Mouse (Mus musculus): Measurements from ENCODE around the gene Tmem9b.

Tmem9b gene

DNA sequence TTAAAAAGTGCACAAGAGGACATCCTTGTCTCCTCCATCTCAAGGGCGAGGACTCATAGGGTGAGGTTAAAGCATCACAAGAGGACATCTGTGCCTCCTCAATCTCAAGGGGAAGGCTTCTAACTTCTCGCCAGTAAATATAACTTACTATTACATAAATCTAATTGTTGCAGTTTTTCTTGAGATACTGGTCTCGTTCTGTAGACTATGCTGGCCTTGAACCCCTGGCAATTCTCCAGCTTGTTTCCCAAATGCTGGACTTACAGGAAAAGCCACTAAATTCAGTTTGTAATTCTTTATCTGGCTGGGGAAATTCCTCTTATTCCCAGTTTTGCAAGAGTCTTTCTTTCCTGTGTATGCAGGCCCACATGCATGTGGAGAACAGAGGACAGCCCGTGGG lies 17.9 kb downstream of the Tmem9b start:
- no peak for DNase-seq

DNA sequence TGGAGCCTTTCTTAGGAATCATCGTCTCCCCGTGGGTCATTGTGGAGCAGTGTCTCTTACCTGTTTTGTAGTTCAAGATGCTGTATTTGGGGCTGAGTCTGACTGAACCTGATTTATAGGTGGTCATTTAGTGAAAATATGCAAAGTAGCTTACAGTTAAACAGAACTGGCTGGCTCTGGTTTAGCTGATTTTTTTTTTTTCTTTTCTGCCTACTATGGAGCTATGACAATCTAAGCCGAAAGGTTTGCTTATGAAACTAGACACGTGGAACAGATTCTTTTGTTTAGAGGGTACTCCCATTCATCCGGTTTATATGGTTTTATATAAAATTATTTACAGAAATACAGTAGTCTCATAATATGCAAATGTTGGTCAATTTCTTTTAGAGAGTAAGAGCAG lies 21.0 kb downstream of the Tmem9b start, which contains the start of gene Ascl3:
Ascl3 (minus strand) TSS at position 101 of the 400 bp plus-strand sequence.
- DNase-seq, result no peak

DNA sequence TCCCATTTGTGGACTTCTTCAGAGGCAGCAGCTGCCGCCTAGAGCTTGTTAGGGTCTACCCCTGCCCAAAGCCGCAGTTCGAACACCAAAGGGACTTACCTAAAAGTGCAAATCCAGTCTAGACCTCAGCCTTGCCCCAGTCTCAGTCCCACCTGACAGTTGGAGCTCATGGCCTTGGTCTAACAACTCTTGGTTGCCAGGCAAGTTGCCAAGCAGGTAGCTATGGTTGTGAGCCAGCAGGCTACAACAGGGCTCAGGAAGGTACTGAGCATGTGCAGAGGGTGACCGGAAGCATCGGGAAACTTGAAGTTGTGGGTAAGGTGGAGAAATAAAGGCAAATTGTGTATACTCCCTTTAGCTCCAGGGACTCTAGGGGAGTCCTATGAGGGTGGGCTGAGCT lies 29.0 kb downstream of the Tmem9b start, which contains the start of gene BC051019:
BC051019 (minus strand) TSS at position 154 of the 400 bp plus-strand sequence.
- no peak for DNase-seq

GRCm38 (mm10) chr7:109723114-109723513 lies 29.6 kb downstream of the Tmem9b start:
- no peak for DNase-seq

- no peak for DNase-seq
These were observed 30.1 kb downstream of the Tmem9b start for GRCm38 (mm10) chr7:109722618-109723017.

DNA sequence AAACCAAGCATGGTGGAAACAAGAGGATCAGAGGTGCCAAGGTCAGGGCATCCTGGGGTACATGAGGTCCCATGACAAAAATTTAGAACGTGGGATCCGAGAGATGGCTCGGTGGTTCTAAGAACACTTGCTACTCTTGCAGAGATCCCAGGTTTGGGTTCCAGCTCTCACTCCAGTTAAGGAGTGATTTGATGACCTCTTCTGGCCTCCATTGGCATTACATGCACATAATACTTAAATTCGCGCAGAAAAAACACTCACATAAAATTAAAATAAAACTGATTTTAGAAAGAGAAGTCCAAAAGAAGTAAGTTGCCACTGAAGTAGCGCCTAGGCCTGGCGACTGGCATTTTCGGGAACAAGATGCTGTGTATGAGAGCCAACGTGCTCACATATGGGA lies 33.4 kb downstream of the Tmem9b start:
- DNase-seq, result peak; percentile 32

DNA sequence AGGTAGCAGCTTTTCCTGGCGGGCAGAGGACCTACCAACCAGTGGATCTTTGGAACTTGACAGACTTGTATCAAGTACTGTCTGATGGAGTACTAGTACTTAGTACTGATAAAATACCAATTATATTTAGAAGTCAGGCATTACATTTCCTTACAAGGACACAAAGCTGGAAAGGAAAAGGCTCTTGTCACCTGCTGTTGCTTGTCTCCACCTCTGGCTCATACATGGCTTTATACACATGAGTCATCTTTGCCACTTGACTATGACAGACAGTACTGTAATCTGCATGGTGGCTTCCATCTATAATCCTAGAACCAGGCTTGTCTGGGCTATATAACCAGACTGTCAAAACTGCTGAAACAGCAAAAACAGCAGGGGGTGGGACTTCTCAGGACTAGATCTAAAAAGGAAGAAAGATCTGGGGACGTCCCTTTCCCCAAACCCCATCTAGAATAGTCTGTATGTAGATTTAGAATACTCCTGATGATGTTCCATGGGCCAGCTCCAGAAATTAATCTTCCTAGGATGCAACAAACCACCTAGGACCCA lies 39.2 kb downstream of the Tmem9b start:
- DNase-seq, result no peak

GRCm38 (mm10) chr7:109712198-109712597 lies 40.5 kb downstream of the Tmem9b start:
- DNase-seq, result no peak

GRCm38 (mm10) chr7:109710069-109710468 lies 42.6 kb downstream of the Tmem9b start:
- DNase-seq, result no peak

DNA sequence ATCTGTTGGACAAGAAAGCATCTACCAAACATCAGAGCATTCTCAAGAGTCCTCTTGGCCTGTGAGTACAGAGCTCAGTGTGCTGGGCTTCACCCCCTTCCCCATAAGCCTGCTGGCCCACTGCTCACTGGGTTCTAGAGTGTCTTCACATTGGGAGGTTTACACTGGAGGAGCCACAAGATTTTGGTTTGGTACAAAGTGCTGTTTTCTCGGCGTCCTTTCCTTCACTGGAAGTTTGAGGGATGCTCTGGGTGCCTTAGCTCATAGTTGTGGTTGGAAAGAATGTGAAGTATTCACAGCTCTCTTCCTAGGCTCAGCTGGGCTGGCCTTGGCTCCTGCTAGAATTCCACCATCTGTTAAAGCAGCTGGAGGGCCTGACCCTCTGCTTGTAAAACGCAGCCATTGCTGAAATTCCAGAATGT lies 43.7 kb downstream of the Tmem9b start:
- no peak for DNase-seq

GRCm38 (mm10) chr7:109707023-109707785 lies 45.5 kb downstream of the Tmem9b start:
- DNase-seq, result peak; percentile 64

DNA sequence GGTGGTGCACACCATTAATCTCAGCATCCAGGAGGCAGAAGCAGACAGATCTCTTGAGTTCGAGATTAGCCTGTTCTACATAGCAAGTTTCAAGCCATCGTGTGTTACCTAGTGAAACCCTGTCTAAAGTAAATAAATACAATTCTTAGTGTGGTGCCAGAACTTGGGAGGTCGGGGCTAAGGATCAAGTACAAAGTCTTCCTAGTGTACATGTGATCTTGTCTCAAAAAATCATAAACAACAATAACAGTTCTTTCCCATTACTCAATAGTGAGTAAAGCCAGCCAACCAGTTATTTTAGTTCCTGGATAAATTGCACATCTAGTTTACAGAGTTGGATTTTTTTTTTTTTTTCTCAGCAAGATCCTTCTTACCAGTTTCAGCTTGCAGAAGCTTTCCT lies 48.2 kb downstream of the Tmem9b start:
- no peak for DNase-seq

GRCm38 (mm10) chr7:109704016-109704377 lies 48.7 kb downstream of the Tmem9b start:
- no peak for DNase-seq

GRCm38 (mm10) chr7:109703190-109704015 lies 49.3 kb downstream of the Tmem9b start, which contains the start of the genes St5 and Akip1:
Gene St5, minus strand, starts transcription at chr7:109703605.
Gene Akip1, plus strand, starts transcription at chr7:109703690.
- peak; percentile 85 for DNase-seq

GRCm38 (mm10) chr7:109702721-109703120 lies 50.0 kb downstream of the Tmem9b start:
- peak; percentile 21 for DNase-seq

- no peak for DNase-seq
These were observed 52.5 kb downstream of the Tmem9b start for GRCm38 (mm10) chr7:109700213-109700612.

GRCm38 (mm10) chr7:109695339-109695726 lies 57.3 kb downstream of the Tmem9b start:
- no peak for DNase-seq

DNA sequence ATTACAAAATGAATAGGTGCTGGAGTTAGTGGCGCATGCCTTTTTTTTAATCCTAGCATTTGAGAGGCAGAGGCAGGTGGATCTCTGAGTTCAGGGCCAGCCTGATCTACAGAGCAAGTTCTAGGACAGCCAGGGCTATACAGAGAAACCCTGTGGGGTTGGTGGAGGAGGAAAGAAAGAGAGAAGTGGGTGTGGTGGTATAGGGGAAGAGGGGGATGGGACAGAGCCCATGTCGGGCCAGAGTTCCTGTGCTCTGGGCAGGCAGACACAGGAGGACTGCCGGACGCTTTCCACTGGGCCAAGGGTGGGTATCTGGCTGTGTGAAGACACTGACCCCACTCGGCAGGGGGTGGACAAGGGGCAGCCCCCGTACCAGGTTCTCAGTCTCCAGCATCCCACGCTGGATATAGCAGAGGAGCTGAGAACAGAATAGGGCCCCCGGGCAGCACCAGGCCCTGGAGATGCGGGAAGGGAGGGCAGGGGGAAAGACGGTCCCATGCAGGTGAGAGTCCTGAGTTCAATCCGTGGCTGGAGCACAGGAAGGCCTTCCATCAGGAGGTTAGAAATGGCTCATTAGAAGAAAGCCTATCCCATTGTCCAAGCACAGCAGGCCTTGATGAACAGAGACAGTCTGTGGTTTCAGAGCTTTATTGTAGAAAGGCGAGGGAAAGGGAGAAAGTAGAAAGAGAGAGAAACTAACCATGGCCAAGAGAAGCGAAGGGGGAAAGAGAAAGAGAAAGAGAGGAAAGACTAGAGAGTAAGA lies 57.9 kb downstream of the Tmem9b start:
- DNase-seq, result no peak

- DNase-seq, result no peak
These were observed 61.7 kb downstream of the Tmem9b start for GRCm38 (mm10) chr7:109690961-109691360.

DNA sequence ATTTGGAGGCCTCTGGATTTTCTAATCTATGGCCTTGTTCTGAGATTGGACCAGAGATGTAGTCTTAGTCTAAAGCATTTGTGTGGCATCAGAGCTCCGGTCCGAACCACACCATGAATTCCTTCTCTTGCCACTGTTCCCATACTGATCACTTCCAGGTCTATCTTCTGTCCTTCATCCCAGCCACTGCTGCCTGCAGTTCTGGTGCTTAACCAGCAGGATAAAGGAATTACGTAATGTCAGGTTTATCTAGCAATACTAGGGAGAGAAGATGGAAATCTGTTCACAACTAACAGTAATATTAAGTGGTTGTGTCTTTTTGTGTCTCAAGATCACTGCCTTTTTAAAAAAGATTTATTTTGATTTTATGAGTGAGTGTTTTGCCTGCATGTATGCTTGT lies 62.6 kb downstream of the Tmem9b start:
- DNase-seq, result no peak

DNA sequence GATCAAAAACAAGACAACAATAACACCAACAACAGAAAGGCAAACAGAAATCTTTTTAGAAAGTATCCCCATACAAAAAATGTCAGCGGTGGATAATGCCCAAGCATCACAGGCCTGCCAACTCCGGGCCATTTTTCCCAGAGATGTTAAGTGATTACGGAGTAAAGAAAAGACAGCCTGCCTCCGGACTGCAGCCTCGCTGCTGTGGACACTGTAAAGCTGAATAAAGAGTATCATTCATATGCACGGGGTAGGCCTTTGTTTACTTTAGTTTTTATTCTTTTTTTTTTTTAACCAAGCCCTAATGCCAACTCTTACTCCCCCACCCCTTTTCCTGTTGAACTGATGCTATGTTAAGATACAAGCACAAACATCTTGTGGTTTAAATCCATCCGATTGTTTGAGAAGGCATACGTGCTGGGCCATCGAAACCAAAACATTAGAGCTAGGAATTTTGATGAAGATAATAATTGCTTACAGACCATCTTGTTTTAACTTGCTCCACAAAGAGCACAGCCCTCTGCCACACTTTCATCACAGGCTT lies 66.0 kb downstream of the Tmem9b start:
- no peak for DNase-seq

Data from cerebellum, adult 8-10 months (tissue).